Mouse (Mus musculus): Measurements from ENCODE around the gene Klhdc8b.

- no peak for TF ChIP-seq CTCF (IDR thresholded peaks at IDR 0.05; ENCODE audit: borderline replicate concordance, control insufficient read depth, extremely low read depth, insufficient read depth, low read length, poor library complexity)
- TF ChIP-seq POLR2A (IDR thresholded peaks at IDR 0.05; ENCODE audit: control insufficient read depth, extremely low read depth, insufficient read depth, low read length, poor library complexity): no peak
Measured at GRCm38 (mm10) chr9:108506901-108507300, 45.5 kb upstream of the Klhdc8b start.

Data from thymus, adult 2 months (tissue).